Mouse (Mus musculus): ENCODE measurements around the gene Igsf3. TPM values are rescaled to one million over a fixed set of nuclear protein-coding genes. Genes with fewer than 3 reads are reported as not detected.
A peak's percentile ranks its signal among the peaks of the same experiment; 100 is the strongest.

The Igsf3 gene
- total and polyA plus RNA-seq, 3 experiments: 0.54 to 1.0 (median 0.59) TPM

GRCm38 (mm10) chr3:101506179-101506578, 129.3 kb downstream of the Igsf3 start (continued):
- TF ChIP-seq RCOR1 (conservative IDR thresholded peaks at IDR 0.05; ENCODE audit: low read depth, low read length): no peak
- peak; percentile 91 for TF ChIP-seq SMC3 (IDR thresholded peaks at IDR 0.05; ENCODE audit: low read depth, low read length)
- TF ChIP-seq MAZ (IDR thresholded peaks at IDR 0.05; ENCODE audit: low read depth, low read length): no peak
- no peak for TF ChIP-seq SIN3A (IDR thresholded peaks at IDR 0.05; ENCODE audit: low read length)
- TF ChIP-seq TBP (conservative IDR thresholded peaks at IDR 0.05; ENCODE audit: low read depth, low read length): no peak
- no peak for TF ChIP-seq E2F4 (IDR thresholded peaks at IDR 0.05; ENCODE audit: insufficient replicate concordance, low read depth, low read length)
- TF ChIP-seq MYC (IDR thresholded peaks at IDR 0.05; ENCODE audit: low read depth, low read length): no peak

GRCm38 (mm10) chr3:101506970-101507702, 130.3 kb downstream of the Igsf3 start:
- no peaks in the 10 kb centered on the region for H3K27me3 ChIP-seq (replicated peaks)
- no peak overlapping the region for H3K9ac ChIP-seq (ENCODE audit: insufficient read depth, low read depth)
- no peak overlapping the region for H3K4me3 ChIP-seq (replicated peaks in 1 of 3; ENCODE audit: low read depth in 2 of 3, low read length in 2 of 3, poor library complexity in 1 of 3)
- dilution Hi-C loops (cut with MboI; ENCODE audit: extremely low pct_ligation_motif_present, extremely low pct_unique_long_range_greater_than_20kb, low sequenced_read_pairs): no loop called here
- H3K27ac ChIP-seq (ENCODE audit: insufficient read depth, low read depth): no peak overlapping the region
- in situ Hi-C loops (cut with MboI; ENCODE audit: low pct_ligation_motif_present, low pct_unique_long_range_greater_than_20kb, low sequenced_read_pairs): loop anchor here (5.0 kb wide), 1 partner anchor 300 kb away; no protein-coding TSS in a partner anchor
- no peaks in the 10 kb centered on the region for H3K36me3 ChIP-seq (replicated peaks in 1 of 2; ENCODE audit: control insufficient read depth in 1 of 2, insufficient read depth in 1 of 2, low read length in 1 of 2)
- H3K4me2 ChIP-seq (ENCODE audit: insufficient read depth, low read depth, poor library complexity, severe bottlenecking): no peak overlapping the region
- no peaks in the 10 kb centered on the region for H3K9me3 ChIP-seq (replicated peaks; ENCODE audit: low read length)
- no peaks in the 10 kb centered on the region for H3K79me2 ChIP-seq (replicated peaks; ENCODE audit: control insufficient read depth, extremely low read depth, insufficient read depth, poor library complexity, severe bottlenecking)
- TF ChIP-seq MYC (IDR thresholded peaks at IDR 0.05; ENCODE audit: low read depth, low read length) (no peak), USF2 (conservative IDR thresholded peaks at IDR 0.05; ENCODE audit: low read depth, low read length) (no peak), ETS1 (conservative IDR thresholded peaks at IDR 0.05; ENCODE audit: low read depth, low read length) (no peak), TCF12 (IDR thresholded peaks at IDR 0.05; ENCODE audit: low read depth, low read length) (no peak), ZNF384 (IDR thresholded peaks at IDR 0.05; ENCODE audit: low read depth, low read length) (no peak), NRF1 (IDR thresholded peaks at IDR 0.05; ENCODE audit: low read depth, low read length) (no peak), CTCF (conservative IDR thresholded peaks at IDR 0.05 in 1 of 2, IDR thresholded peaks at IDR 0.05 in 1 of 2; ENCODE audit: low read depth in 2 of 2, low read length in 2 of 2) (no peak), MAFK (IDR thresholded peaks at IDR 0.05; ENCODE audit: insufficient replicate concordance, low read length) (no peak), POLR2A (IDR thresholded peaks at IDR 0.05; ENCODE audit: low read depth, low read length) (no peak), KAT2A (IDR thresholded peaks at IDR 0.05; ENCODE audit: insufficient replicate concordance, low read length) (no peak), BHLHE40 (IDR thresholded peaks at IDR 0.05; ENCODE audit: low read depth, low read length) (no peak), GABPA (IDR thresholded peaks at IDR 0.05; ENCODE audit: insufficient replicate concordance, low read depth, low read length) (no peak)
- DNase-seq (ENCODE audit: extremely low read depth): no peak
- peaks cover 0 to 7% of the 10 kb centered on the region in 2 experiments; a peak in 2 of 4 replicates for H3K4me1 ChIP-seq (ENCODE audit: control insufficient read depth in 1 of 2, insufficient read depth in 2 of 2)
